Mouse (Mus musculus): ENCODE results near the gene Gcc1. TPM values are rescaled to one million over a fixed set of nuclear protein-coding genes. Genes with fewer than 3 reads are reported as not detected.

Gene Gcc1
- total RNA-seq (2021) = 10 to 100 TPM; 13.4 to 13.6 TPM

DNA sequence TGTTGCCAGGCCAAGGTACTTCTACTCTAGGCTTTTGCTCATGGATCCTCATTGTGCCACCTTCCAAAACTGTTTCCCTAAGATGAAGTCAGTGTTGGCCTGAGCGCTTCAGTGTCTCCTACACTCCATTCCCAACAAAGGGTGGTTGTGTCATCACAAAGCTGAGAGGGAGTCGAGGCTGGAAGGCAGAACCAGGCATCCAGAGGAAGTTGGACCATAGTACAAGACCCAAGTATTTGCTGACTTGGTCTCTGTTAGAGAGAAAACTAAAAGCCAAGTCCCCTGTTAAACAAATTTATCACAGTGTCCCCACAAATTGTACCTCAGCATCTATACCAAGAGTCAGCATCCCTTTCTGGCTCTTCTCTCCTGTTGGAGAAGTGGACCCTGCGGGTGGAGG lies at the start of gene Gcc1:
TSS of gene Gcc1 (minus strand) at position 101 of the 400 bp plus-strand sequence.
- intact Hi-C loops (cut with DNase I) = no loop called here

DNA sequence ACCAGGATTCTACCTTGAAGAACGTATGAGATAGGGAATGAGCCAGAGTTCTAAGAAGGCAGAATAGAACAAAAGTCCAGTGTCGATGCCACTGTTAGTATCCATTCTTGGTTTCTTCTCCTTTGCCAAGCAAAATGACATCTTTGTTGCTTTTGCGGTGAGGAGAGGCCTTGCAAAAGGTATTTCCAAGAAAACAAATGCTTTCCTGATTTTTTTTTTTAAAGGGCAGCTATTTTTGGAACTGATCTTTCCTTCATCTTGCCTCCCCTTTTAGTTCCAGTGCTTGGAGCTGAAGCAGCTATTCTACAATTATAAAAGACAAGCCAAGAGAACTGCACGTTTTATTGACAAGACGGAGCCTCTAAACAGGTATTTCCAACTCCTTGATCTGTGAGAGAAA lies 46.6 kb upstream of the Gcc1 start, which contains the start of gene Snd1:
TSS of gene Snd1 (plus strand) at position 301 of the 400 bp plus-strand sequence.
- DNase-seq = no peak
- intact Hi-C loops (cut with DNase I) = no loop called here

More for the DNA sequence above, at the start of gene Gcc1:
- no peak for DNase-seq

DNA sequence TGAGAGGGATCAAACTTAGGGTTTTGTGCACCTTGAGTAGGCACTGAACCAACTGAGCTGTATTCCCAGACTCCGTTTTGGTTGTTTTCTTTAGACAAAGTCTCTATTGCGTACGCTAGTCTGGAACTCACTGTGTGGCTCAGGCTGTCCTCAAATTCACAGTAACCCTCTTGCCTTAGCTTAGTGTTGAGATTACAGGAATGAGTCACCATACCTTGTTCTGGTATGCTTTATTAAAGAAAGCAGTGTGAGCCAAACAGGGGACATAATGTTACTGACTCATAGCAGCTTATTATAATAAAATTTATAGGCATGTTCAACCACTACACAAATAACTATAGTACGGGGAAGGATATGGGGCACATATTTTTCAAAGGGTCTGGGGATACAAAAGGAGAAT lies 46.0 kb upstream of the Gcc1 start:
- intact Hi-C loops (cut with DNase I) = no loop called here
- no peak for DNase-seq

DNA sequence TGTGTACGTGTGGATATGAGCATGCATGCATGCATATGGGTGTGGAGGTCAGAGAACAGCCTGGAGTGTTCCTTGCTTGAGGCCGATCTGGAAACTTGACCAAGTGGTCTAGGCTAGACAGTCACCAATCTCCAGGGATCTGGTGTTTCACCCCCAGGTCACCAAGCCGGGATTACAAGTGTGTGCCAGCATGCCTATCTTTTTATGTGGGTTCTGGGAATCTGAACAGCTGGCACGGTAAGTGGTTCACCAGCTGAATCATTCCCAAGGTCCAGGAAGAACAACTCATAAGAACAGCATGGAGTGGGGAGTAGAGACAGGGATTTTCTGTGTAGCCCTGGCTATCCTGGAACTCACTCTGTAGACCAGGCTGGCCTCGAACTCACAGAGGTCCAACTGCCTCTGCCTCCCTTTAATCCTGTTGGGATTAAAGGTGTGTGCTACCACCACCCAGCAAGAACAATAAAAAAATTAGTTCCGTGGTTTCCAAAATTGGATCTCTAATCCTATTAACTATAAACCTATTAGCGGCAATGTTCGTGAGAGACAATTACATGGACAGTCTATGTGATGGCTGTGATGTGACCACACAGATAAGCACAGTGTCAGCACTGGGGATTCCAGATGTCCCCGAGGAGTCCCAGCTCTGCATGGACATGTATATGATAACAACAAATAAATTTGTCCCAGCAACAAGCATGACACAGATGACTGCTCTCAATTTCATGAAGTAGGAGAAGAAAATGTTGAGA lies 43.3 kb upstream of the Gcc1 start:
- intact Hi-C loops (cut with DNase I) = no loop called here

DNA sequence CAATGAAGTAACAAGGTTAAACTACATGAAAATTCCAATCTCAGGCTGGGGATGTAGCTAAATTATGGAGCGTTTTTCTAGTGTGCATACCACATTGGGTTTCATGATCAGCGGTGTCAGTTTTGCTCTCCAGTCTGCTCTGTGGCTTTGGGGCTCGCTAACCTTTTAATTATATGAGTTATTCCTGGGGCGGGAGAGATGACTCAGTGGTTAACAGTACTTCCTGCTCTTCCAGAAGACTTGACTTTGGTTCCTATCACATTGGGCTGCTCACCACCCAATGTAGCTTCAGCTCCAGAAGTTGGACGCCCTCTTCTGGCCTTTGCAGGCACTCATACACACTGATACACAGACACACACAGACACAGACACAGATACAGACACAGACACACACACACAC lies 42.4 kb upstream of the Gcc1 start:
- DNase-seq = no peak
- intact Hi-C loops (cut with DNase I) = no loop called here

More for the DNA sequence above, 43.3 kb upstream of the Gcc1 start:
- DNase-seq = no peak

DNA sequence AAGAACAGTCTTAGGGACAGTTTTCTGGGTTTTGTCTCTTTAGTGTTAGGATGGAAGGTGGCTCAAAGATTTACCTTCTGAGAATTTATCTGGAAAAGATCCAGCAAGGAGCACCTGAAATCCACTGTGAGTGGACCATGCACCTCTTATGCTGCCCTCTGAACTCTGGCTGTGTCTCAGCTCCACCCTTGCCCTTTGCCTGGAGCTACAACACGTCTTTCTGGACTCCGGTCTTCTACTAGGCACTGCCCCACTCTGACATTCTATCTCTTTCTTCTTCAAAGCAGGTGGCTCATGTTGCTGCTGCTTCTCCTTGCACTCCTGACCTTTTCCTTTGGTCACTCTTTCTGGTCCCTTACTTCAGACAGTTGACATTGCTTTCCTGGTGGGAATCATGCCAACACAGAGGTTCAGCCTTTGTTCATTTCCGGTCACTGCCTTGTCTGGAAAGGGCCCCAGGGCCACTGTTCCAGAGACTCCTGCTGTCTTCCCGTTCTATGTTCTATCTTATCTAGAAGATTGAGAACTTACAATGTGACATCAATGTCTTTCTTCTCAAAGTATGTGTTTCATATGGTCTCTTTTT lies 41.9 kb upstream of the Gcc1 start:
- no peak for DNase-seq
- intact Hi-C loops (cut with DNase I) = no loop called here

DNA sequence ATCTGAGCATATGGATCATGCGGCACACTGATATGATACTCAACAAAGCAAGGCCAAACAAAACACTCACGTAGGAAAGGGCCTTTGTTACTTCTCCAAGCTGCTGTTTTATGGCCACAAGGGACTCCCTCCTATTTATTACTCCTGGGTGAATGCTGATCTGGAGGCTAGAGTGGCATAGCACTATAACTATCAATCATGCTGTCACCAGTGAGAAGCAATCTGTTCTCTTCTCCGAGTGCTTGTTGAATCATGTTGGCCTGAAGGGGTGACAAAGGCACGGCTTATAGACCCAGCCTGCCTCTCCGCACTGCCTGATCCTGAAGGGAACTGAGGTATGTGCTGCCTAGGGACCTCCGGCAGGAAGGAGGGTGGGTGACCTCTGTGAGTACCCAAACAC lies 36.4 kb upstream of the Gcc1 start:
- intact Hi-C loops (cut with DNase I) = no loop called here
- DNase-seq = no peak

DNA sequence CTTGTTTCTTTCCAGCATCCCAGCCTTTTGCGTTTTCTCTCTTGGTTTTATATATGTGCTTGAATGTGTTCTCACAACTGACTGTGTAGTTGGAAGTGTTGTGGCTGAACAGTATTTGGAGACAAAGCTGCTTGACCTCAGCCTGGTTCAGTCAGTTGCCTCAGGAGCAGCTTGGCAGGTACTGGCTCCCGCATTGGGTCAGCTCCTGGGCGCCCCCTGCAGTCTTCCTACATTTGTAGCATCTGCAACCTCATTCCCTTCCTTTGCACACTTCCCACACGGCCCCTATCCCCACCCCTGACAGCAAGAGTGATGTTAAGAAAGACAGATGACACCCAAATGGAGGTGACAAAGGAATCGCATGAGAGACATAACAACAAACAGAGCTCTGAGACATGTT lies 32.3 kb upstream of the Gcc1 start:
- peak; percentile 74 for DNase-seq
- intact Hi-C loops (cut with DNase I) = no loop called here

DNA sequence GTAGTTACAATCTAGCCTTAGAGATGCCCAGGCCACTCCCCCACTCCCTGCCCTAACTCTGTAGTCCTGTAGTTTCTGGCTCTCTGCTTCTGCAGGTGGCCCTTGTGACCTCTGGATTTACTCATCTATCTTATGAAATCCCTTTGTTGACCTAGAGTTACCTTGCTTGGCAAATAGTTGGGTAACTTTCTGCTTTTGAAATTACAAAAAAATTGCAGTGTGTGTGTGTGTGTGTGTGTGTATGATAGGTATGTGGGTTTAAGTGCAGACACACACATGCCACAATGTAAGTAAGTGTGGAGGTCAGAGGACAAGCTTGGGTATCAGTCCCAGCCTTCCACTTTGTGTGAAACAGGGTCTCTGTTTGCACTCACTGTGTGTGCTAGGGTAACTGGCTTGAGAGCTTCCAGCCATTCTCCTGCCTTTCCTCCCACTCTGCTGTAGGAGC lies 31.1 kb upstream of the Gcc1 start:
- DNase-seq = no peak
- intact Hi-C loops (cut with DNase I) = no loop called here

DNA sequence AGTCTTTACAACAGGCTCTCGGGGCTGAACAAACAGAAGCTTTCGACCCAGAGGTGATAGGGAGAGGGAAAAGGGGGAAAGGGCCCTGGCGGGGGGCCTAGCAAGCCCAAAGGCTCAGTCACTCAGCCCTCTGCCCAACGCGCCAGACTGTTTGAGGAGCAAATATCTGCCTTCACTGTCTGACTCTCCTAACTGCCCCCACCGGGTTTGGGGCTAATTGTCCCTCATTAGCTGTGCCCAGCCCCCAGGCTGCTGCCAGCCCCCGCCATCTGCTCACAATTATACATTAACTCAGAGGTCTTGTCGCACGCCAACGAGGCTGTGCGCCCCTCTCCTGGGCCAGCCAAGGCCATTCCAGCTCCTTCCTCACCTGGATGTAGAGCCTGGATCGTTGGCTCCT lies 22.8 kb upstream of the Gcc1 start:
- no peak for DNase-seq
- intact Hi-C loops (cut with DNase I) = no loop called here

DNA sequence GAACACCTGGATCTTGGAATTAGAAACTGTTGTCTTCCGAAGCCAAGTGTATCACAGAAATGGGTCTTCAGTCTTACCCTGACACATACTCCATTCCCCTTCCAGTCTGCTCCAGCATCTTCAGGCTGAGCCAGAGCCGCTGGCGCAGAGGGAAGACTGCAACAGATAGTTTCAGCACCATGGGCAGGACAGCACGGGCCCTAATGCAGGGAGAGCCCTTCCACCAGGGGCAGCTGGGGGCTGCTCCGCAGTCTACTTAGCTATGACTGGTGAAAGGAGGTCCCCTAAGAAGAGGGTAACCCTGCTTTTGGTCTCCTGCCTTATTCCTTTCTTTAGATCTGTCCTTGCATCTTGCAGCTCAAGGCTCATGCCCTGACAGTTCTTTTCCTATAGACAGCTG lies 22.3 kb upstream of the Gcc1 start:
- DNase-seq = no peak
- intact Hi-C loops (cut with DNase I) = no loop called here

DNA sequence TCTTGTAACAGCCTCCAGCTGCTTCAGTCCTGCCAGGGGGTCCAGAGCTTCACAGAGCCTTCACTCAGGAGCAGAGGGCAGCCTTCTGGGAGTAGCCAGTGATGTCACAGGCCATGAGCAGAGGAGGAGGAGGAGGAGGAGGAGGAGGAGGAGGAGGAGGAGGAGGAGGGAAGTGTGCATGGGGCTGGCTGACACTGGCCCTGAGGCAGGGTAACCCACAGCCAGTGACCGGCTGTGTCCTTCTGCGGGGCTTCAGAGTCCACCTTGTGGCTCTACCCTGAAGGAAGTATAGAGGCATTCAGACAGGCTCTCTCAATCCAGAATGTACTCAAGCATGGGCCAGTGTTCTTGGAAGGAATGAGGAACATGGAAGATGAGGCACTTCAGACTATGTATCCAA lies 21.1 kb upstream of the Gcc1 start, which contains the start of gene Pax4:
TSS of gene Pax4 (minus strand) at position 101 of the 400 bp plus-strand sequence.
- DNase-seq = no peak
- intact Hi-C loops (cut with DNase I) = no loop called here

DNA sequence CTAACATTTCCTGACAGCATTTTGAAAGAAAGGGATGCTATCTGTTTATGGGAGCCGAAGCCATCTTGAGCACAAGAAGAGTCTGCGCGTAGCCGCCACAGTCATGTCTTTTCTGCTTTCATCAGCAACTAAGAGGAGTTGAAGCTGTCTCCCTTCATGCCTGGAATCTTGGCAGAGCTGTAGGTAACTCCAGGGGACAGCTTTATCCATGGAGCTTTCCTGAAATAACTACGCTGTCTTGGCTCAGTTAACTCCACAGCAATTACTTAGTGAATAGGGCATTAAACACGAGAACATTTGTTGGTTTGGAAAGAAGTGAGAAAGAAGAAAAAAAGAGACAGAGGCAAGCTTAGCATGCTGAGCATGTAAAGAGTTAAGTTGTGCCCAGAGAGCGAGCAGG lies 19.7 kb upstream of the Gcc1 start:
- intact Hi-C loops (cut with DNase I) = no loop called here
- no peak for DNase-seq

DNA sequence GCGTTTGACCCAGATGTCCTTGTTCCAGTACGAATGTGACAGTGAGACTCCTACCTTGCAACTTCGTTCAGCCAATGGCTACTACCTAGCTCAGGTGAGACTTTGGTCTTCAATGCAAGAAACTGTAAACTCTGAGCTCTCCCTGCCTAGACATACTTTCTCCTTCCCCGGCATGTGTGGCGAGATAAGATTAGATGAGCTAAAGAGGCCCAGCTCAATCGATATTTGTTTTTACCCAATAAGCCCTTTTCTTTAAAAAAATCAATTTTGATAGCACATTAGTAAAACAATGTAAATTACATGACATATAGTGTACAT lies 3.3 kb upstream of the Gcc1 start:
- no peak for DNase-seq
- intact Hi-C loops (cut with DNase I) = no loop called here

DNA sequence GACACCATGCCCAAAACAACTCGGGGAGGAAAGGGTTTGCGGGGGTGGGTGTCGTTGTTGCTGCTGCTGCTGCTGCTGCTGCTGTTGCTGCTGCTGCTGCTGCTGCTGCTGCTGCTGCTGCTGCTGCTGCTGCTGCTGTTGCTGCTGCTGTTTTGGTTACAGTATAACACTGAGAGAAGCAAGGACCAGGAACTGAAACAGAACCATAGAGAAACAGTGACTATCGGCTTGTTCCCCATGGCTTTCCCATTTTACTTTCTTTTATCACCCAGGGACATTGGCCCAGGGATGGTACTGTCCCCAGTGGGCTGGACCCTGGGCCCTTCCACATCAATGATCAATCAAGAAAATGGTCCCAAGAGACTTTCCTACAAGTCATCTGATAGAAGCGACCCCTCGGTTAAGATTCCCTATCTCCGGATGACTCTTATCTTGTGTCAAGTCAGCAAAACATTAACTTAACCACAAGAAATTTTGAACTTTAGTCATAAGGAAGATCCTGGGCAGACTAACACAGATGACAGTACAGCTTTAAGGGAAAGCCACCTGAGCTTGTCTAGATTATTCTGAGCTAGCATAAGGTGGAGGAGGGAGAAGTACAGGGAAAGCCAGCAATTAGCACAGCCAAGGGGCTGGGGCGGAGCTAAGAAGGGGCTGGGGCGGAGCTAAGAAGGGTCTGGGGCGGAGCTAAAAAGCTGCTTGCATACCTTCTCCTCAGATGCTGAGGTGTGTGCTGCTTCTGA lies 2.8 kb upstream of the Gcc1 start:
- DNase-seq = no peak
- intact Hi-C loops (cut with DNase I) = no loop called here

DNA sequence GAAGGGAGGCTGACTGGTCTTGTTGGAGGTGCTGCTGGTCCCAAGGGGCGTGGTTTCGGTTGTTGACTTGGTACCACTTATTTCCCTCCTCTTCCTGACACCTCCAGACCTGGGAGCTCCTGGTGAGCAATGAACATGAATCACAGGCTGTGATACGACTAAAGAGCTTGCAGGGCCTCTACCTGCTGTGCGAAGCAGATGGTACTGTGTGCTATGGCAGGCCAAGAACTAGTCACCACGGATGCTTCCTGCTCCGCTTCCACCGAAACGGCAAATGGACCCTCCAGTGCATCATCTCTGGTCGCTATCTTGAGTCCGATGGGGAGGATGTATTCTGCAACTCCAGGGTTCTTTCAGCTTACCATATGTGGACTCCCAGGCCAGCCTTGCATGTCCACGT lies 1.7 kb upstream of the Gcc1 start:
- intact Hi-C loops (cut with DNase I) = no loop called here
- DNase-seq = no peak

DNA sequence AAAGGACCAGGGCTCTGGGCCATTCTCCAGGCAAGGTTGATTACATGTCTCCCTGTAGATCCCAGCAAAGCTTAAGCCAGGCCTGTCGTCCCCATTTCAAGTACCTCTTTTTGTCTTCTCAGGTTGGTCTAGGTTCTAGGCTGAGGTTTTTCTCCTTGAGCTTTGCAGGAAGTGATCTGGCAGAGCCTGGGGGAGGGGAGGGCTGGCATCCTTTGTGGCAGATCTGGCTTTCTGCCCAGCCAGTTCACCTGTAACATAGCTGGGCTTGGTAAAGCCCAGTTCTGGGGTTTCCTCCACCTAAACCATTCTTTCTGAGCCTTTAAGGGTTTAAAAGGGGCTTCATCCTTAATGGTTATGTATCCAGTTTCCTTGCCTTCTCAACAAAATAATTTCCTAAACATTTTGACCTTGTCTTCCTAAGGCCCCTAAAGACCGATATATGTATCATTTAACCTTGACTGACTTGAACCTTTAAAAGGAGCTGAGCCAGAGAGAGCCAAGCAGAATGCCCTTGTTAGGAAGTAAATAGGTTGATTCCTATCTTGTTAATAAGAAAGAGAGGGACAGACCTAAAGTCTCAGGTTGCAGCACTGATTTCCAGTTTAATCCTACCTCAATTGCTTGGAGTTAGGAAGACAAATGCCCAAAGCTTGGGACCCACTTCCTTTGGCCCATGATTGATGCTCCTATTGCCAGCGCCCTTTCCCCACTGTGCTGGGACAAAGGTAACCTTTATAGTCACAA lies 922 bp downstream of the Gcc1 start, which contains the start of gene Fscn3:
TSS of gene Fscn3 (plus strand) at position 694 of the 744 bp plus-strand sequence.
- DNase-seq = no peak
- intact Hi-C loops (cut with DNase I) = no loop called here

DNA sequence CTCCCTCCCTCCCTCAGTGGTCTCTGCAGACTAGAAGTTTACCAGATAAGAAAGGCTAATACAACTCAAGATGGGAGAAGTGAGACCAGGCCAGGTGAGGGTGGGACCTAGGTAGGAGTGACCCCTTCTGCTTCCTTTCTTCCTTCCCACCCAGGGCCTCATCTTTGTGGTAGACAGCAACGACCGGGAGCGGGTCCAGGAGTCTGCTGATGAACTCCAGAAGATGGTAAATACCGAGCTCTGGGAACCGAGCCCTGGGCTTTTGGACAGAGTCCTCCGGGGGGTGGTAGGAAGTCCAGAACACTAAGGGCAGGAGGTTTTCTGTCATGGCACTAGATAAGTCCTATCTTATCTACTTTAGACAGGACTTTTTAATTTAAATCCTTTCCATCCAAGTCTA lies 3.2 kb downstream of the Gcc1 start:
- intact Hi-C loops (cut with DNase I) = no loop called here
- DNase-seq = no peak

DNA sequence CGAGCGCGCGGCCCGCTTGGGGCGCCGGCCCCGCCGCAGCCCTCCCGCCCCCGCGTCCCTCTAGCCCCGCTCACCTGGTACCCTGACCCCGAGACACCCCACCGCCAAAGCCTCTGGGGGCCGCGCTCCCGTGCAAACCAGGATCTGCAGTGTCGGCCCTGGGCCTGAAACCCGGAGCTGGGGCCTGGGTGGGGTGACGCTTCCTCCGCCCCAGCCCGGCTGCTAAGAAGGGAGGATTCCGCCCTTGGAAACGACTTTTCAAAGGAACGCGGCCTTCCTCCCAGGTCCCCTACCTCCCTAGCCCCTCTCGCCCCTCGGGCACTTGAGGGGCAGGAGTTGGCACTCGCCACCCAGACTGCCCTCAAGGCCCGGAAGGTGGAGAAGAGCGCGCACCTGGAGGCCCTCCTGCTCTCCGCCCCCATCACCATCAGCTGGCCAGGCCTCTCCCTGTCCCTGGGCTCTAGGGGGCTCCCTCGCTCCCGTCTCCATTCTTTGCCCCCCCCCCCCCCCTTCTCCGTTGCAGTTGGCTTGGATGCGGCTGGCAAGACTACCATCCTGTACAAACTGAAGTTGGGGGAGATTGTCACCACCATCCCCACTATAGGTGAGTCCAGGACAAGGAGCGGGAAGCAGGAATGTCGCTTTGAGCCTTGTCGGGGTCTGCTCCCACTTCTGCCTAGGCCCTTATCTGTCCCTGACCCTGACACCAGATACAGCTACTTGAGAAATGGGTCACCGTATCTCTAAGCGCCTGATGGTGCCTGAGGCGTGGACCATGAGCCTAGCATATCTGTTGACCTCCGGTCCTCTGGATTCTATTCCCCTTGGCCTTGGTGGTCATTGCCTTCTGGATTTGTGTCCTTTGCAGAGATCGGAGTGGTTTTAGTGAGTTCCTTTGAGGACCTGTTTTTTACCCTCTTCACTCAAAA lies 4.2 kb downstream of the Gcc1 start:
- intact Hi-C loops (cut with DNase I) = no loop called here
- DNase-seq = peak; percentile 61

DNA sequence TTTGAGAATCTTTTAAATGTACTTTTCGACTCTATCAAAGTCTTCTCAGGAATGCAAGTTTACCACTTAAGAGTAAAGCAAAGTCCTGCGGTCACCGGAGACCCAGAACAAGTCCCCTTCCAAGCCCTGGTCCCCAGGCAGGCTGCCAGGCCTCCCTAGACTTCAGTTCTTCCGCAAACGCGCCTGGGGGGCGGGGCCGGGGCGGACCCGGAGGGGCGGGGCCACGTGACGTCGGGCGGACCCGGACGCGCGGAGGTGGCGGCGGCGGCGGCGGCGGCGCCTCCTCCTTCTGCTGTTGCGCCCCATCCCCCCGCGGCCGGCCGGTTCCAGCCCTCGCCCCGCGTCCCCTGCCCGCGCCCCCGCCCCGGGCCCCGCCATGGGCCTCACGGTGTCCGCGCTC lies 4.9 kb downstream of the Gcc1 start, which contains the start of gene Arf5:
TSS of gene Arf5 (plus strand) at position 248 of the 400 bp plus-strand sequence.
- intact Hi-C loops (cut with DNase I) = no loop called here
- peak; percentile 97 for DNase-seq

Measured in left cerebral cortex, postnatal 4 days (tissue).